Mouse (Mus musculus) c-Kit-negative CD71-positive TER-119-positive erythroid progenitor cells, embryonic 14.5 days (primary cell): ENCODE results near the gene Iqgap1.

Experiments used
- DNase-seq: peaks from one replicate; pipeline ENCODE4 v3.0.0-alpha.2; 2013; ENCODE audit warnings: low read depth, low spot score

Gene Iqgap1

DNA sequence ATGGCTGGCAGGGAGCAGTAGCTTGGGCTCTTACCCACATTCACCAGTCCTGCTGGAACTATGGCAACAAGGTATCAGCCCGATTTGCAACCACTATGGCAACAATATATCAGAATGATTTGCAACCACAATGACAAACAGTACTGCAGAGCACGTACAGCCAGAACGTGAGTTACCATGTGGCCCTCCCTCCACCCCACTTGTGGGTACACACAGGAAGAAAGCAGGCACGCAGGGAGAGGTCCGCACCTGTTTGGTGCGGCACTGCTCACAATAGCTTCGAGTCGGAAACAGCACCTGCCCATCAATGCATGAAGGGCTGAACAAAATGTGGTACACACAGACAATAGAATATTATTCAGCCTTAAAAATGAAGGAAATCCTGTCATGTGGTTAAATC, 107.3 kb downstream of the Iqgap1 start:
- DNase-seq = no peak

DNA sequence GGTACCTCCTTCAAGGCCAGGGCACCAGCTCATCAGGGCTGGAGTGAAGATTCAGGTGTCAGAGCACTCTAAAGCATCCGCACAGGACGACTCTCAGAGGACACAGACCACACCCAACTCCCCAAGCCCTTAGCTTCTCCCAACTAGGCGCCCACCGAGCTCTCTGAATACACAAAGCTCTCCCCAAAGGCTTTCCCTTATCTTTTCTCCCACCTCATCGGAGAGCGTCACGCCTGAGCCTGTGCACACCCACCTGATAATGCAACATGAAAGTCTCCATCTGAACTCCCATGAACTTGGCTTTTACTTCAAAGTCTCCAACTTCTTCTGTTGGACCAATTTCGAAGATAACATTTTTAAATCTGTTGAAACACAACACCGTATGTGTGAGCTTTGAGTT, 109.0 kb downstream of the Iqgap1 start:
- no peak for DNase-seq

DNA sequence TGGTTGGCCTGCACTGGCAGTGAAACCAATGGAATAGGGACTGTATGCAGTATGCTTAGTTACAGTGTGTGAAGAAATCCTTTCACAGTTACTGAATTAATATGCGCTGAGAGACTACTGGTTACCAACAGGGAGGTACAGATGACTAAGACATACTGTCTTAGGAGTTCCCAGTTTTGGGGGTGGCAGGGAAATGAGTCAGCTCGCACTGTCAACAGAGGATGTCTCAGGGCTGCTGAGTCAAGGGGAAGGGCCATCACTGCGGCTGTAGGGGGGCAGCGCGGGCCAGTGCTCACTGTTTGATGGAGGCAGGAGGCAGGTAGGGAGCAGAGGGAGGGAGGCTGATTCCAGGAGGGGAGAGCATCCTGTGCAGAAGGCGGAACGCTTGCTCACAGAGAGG, 110.5 kb downstream of the Iqgap1 start:
- DNase-seq = no peak

- DNase-seq = no peak
These were observed 114.3 kb downstream of the Iqgap1 start for GRCm38 (mm10) chr7:80711496-80711895.

DNA sequence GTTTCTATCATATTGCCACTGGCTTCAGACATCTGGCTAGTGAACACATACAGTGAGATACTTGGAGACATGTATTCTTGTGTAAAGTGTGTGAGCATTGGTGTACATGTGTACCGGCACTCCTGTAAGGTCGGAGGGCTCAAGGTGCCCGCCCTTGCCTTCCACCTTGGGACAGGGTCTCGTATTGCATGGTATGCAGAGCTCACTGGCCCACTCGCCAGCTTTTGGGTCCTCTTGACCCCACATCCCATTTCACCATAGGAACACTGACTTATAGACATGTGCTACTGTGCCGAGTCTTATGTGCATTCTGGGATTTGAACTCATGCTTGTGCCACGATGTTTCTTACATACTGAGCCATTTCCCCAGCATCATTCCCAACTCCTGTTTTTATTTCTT, 115.4 kb downstream of the Iqgap1 start:
- DNase-seq = no peak

GRCm38 (mm10) chr7:80704066-80704465, 121.7 kb downstream of the Iqgap1 start:
- peak; percentile 50 for DNase-seq

DNA sequence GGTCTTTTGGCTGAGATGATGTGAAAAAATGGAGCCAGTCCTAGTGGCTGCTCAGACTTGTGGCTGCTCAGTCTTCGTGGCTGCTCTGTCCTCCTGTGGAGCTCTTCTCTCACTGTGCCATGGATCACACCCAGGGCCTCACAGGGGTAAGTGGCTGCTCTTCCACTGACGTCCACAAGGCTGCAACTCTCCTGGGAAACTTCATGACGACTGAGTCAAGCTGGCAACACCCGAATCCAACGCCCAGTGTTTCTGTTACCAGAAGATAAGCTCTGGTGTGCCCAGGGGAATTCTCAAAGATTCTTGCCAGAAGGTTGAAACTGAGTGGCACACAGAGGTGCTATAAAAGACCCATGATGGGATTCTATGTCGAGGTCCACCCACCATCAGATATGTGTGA, 123.3 kb downstream of the Iqgap1 start:
- peak; percentile 85 for DNase-seq

- no peak for DNase-seq
These were observed 126.1 kb downstream of the Iqgap1 start for GRCm38 (mm10) chr7:80699709-80700108.

DNA sequence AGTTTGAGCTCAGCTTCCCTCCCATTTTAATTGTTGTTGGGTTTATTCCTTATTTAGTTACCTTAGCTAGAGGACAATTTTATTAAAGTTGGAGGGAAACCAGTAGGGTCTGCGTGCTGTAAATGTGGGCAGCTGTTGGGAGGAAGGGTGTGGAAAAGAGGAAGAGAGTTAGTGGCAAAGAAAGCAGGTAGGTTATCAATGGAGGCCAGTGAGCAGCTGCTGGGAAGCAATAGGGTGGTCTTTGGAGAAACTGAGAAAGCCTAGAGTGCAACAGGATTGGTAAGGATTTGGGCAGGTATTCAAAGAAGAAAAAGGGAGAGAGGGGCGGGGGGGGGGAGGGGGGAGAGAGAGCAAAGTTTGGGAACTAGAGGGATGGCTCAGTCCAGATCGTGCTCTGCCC, 126.8 kb downstream of the Iqgap1 start:
- DNase-seq = no peak

DNA sequence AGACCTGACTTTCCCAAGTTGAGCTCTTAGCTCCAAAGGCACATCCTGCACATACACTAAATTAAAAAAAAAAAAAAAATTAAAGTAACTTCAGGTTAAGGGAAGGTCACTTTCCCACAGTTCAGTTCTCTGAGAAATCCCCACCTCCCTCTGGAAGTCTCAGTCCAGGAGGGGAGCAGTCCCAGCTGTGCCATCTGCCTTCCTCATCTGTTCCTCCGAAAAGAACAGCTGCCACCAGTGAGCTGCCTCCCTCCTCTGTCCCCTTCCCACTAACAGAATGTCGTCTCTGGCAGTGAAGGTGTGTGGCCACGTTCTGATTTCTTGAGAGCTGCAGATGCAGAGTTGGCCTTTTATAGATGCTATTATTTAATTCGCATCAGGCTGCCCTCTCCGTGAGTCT, 127.9 kb downstream of the Iqgap1 start:
- DNase-seq = no peak

GRCm38 (mm10) chr7:80696903-80697302, 128.9 kb downstream of the Iqgap1 start:
- no peak for DNase-seq

DNA sequence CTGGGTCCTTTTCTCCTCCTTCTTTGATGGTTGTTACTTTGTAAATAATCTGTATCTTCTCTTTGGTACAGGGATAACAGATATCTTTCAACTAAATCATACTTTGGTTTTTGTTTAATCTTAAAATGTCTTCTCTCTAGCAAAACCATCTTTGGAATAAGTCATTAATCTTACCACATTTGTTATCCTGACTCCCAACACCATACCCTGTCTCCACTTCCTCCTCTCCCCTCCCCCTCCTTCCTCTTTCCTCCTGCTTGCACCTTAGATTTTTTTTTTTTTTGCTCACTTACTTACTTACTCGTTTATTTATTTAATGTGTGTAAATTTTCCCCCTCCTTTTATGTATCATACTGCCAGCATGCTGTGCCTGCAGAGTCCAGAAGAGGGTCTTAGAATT, 129.4 kb downstream of the Iqgap1 start:
- DNase-seq = no peak

- DNase-seq = no peak
These were observed 133.3 kb downstream of the Iqgap1 start for GRCm38 (mm10) chr7:80692472-80692871.

- DNase-seq = no peak
These were observed 134.6 kb downstream of the Iqgap1 start for GRCm38 (mm10) chr7:80691131-80691530.

DNA sequence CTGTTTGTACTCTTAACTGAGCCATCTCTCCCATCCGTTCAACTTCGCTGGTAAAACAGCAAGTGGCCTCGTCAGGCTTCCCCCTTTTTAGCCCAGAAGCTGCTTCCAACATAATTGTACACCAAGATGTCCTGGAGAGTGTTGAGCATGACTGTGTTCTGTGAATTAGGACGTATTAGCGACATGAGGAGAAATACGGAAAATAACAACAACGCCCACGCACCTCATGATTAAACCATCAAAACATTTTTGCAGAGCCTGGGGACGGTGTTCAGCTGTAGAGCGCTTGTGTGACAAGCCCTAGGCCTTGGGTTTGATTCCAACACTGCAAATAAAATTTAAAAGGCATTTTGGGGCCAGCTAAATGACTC, 136.6 kb downstream of the Iqgap1 start:
- no peak for DNase-seq

DNA sequence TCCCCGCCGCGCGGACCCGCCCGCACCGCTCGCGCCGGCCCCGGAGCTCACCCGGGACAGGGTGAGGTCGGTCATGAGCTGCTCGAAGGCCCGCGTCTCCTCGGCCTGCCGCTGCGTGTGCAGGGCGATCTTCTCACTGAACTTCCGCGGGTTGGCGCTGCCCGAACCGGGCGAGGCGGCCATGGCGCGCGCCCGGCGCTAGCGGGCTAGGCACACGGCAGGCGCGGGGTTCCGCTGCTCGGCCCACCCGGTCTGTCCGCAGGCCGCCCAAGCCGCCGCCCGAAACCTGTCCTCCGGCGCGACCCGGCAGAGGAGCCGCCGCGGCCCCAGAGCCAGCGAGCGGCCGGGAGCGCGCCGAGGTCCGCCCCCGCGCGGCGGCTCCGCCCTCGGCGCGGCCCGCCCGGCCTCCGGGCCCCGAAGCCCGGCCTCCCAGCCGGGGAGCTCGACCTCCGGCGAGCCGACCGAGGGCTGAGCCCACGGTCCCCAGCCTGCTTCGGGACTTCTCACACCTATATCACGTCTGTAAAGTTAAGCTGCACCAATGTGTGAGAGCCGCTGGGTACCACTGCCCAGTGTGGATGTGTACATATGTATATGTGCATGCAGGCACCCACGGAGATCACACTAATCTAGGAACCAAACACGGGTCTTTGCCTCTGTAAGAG, 137.1 kb downstream of the Iqgap1 start, which contains the start of gene Crtc3:
Gene Crtc3, minus strand, starts transcription at position 322 of the 665 bp plus-strand sequence.
- peak; percentile 56 for DNase-seq

- no peak for DNase-seq
These were observed 137.8 kb downstream of the Iqgap1 start for GRCm38 (mm10) chr7:80687721-80688555.

- DNase-seq = no peak
These were observed 140.1 kb downstream of the Iqgap1 start for GRCm38 (mm10) chr7:80685639-80686038.

DNA sequence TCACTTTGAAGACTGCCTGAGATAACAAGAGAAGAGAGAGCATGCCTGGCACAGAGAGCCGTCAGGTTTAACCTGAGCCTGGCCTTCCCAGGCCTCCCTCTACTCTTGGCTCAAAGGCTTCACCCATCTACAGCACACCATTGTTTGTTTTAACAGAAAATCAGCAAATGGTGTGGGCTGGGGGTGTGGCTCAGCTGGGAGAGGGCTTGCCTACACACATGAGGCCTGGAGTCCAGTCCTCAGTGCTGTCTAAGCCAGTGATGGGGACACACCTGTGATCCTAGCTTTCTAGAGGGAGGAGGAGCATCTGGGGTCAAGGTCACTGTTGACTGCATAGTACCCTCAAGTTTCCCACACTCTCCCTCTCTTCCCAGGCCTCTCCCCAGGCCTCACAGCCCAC, 143.1 kb downstream of the Iqgap1 start:
- no peak for DNase-seq

DNA sequence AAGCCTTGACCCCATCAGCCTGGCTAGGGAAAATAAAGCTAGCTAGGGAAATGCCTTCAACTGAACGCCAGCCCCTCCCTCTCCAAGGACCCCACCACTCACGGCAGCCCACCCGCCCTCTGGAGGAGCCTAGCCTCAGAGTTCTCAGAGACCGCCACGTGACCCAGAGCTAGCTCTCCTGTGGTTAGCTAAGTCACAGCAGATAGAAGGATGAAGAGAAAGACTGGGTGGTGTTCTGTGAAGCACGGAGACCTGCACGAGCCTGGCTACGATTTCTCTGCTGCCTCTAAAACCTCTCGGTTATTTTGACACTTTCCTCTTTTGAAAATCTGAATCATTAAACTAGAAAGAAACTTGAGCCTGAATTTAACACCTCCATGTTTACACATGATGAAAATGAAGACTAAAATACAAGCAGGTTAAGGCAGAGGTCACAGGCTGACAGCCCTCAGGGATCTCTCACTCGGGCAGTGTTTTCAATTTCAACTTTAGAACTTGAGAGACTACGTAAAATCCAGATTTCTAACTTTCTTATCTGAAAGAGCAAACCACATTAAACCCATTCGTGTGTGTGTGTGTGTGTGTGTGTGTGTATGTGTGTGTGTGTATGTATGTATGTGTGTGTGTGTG, 145.4 kb downstream of the Iqgap1 start:
- no peak for DNase-seq

DNA sequence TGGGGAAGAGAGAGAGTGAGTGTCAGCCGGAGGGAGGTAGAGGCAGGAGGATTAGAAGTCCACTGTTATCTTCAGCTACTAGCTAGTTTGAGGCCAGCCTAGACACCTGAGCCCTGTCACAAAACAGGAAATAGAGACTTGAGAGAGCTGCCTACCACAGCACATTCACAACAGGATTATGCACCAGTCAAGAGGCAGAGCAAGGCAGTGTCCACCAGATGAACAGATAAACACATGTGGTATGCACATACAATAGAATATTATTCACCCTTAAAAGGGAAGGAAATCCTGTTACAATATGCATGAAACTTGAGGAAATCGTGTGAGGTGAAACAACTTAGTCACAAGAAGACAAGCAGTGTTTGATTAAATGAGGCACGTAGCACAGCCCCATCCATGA, 153.5 kb downstream of the Iqgap1 start:
- DNase-seq = no peak

DNA sequence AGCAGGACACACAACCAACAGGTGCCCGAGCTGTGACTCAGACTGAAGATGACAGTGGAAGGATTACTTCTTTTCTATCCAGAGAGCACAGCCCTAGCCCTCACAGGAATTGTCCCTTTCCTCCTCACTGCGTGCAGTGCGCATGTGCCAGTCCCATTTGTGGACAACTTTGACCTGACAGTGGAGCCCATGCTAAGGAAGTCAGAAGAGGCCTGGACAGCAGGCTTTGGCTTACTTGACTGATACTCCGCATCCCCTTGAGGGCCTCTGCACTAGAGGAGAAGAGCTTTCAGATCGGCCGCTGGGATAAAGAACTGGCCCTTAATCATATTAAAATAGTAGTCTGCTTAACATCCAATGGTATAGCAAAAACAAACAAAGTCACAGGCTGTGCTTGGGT, 154.9 kb downstream of the Iqgap1 start:
- DNase-seq = no peak

DNA sequence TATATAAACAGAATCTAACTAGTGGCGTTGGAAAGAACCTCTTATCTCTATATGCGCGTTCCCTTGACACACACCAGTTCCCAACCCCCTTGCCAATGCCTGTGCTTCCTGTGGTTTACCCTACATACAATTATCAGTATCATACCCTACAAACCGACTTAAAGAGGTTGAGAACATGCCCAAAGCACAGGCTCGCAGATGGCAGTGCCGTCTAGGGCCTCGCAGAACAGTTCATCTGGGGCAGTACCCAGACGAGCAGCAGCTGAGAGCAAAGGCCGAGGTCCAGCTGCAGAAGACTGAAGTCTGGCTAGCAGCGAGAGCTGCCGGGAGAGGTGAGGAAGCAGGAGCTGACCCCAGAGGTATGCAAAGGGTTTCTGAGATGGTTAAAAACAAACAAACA, 158.6 kb downstream of the Iqgap1 start:
- DNase-seq = no peak
